Mouse (Mus musculus) lung, adult 2 months (tissue): ENCODE results near the gene Cyth1.

ENCODE experiments used
- CTCF ChIP-seq: fragments of 200-500 bp; IDR thresholded peaks from 2 replicates; pipeline ENCODE4 v1.5.1; 2011; ENCODE audit warnings: mild to moderate bottlenecking, low read length, control low read depth; ENCODE audit not compliant: insufficient read depth
- POLR2A ChIP-seq: fragments of 200-500 bp; IDR thresholded peaks from 2 replicates; pipeline ENCODE4 v1.6.1; 2011; ENCODE audit warnings: low read depth, mild to moderate bottlenecking, control low read depth, low read length, borderline replicate concordance; ENCODE audit errors: extremely low read depth

DNA sequence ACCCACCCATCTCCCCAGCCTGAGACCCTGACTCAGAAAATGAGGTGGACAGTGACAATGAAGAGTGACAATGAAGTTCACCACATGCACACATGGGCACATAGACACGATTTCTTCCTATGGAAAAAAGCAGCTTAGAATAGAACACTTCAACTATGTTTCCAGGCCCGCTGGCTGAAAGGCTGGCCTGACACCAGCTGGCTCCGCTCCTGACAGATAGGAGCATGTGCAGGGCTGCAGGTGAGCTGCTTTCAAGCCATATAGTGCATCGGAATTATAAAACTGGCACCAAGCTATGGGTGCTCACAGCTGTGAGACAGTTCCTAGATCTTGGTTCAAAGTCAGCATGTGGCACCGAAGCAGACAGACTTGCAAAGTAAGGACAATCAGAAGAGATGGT, 78.1 kb downstream of the Cyth1 start:
- no peak for TF ChIP-seq CTCF
- no peak for TF ChIP-seq POLR2A
